Mouse (Mus musculus) megakaryocyte-erythroid progenitor cell, adult 5 weeks (primary cell): ENCODE data around the gene Tcea3. TPM values are rescaled to one million over a fixed set of nuclear protein-coding genes. Genes with fewer than 3 reads are reported as not detected.

Experiments used
- polyA plus RNA-seq: library from polyadenylated mRNA; stranded (reverse); fragments of >175 nt; gene quantifications from 2 replicates; pipeline ENCODE4 v1.2.3, GENCODE M21; 2012

The Tcea3 gene
- 0.28 TPM in 1 of 2 replicates, not detected in the other for polyA plus RNA-seq

DNA sequence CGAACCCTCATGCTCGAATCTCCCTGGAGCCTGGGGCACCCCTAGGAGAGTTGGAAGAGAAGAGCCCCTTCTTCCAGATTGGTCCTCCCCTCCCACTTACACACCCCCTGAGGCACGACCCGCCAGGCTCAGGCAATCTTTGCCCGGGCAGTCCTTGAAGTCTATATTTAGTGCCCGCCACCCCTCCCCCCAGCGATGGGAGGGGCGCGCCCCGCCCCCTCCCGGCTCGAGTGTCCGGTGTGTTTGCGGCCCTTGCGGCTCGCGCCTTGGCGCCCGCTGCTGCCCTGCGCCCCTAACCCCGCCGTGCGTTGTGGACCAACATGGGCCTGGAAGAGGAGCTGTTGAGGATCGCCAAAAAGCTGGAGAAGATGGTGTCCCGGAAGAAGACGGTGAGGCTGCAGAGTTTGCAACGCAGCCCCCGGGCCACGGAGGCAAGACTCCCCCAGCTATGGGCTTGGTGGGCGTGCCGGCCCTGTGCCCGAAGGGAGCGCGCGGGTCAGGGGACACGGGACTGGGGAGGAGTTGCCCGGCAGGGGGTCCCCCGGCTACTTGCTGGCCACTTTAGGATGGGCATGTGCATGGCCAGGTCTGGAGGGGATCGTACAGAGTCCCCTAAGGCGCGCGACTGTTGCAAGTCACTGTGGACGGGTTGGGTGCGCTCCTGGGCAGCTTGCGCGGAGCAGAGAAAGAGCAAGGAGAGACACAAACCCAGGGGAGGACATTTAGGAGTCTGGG is at the start of gene Tcea3:
TSS of gene Tcea3 (plus strand) at position 1 of the 735 bp plus-strand sequence.

DNA sequence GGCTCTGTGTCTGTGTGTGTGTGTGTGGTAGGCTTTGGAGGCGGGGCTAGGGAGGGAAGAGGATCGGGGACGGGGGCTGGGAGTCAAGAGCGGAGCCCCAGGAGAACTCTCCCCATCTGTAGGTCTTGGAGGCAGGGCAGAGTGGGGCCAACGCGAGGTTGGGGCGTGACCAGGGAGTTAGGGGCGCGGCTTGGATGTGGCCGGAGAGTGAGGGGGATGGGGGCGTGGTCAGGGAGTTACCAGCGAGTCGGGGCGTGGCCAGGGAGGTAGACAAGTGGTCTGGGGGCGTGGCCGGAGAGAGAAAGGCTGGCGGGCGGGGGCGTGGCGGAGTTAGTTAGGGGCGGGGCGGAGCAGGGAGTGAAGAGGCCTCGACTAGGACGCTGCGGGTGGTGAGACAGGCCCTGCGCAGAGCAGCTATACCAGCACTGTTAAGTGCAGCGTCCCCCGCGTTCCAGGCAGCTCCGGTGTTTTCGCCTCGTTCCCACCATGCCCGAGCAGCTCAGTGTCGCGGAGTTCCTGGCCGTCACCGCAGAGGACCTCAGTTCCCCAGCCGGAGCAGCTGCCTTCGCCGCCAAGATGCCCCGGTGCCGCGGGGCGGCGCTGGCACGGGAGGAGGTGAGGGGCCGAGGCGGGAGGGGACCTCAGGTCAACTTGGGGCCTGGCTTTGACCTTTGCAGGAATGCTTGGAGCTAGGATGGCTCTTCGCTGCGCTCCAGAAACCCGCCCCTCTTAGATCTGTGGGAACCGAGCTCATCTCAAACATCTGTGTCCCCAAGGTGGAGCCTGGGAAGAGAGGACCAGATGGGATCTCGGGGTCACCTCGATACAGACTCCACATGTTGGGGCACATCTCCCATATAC is 41.3 kb upstream of the Tcea3 start, which contains the start of gene Asap3:
TSS of gene Asap3 (plus strand) at position 333 of the 861 bp plus-strand sequence.

DNA sequence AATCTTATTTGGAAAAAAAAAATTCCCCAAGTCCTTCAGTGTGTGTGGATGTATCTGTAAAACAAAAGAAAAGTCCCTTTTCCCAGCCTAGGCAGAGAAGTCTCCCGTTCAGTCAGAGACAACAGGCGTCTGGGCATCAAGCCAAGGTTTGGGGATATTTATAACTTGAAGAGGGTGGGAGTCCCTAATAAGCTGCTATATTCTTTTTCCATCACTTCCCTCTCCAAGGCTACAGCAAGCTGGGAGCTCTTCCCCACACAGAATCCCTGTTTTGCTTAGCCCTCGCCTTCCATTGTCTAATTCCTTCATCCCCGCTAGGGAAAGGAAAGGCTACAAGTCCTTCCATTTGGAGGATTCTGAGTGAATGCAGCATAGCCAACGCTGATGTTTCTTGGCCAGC is 36.9 kb downstream of the Tcea3 start, which contains the start of gene Zfp46:
TSS of gene Zfp46 (plus strand) at position 229 of the 400 bp plus-strand sequence.

DNA sequence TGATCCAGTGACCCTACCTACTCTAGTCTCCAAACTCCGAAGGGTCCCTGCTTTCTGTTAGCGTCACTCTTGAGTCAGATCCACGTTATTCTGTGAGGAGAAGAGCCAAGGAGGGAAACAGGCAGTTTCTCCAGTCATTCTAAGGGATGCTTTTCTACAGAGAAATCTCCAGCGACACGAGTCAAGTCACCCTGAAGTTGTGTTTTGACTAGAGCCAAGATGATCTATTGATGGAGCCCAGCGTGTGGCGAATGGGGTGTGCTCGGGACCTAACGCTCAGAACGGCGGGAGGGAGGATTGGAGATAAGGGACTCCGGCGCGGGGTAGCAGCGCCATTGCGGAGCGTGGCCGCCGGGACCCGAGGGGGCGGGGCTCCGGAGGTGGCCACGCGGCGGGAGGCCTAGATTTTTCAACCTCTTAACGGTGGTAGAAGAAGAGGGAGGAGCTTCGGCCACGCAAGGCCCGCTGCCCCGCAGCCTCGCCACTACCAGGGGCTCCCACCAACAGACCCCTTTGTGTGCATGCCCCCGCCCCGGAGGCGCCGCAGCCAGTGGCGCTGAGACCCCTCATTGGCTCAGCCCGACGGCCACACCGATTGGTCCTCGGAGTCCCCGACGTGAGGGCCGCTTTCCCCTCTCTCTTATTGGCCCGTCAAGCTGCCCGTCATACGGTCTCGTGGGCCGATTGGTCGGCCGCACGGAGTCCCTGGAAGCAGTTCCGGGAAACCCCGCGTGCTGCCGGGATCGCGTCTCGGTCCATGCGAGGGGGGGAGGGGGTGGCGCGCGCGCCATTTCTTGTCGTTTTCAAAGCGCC is 62.9 kb downstream of the Tcea3 start, which contains the start of gene Hnrnpr:
TSS of gene Hnrnpr (plus strand) at position 714 of the 813 bp plus-strand sequence.

Other genes starting within 250 kb of the Tcea3 start
- gene Eloa, start 226.0 kb upstream of the Tcea3 start, polyA plus RNA-seq, result 15.5 and 16.6 TPM in 2 replicates
- 1,355 and 1,569 TPM in 2 replicates for gene Rpl11, start 194.3 kb upstream of the Tcea3 start, polyA plus RNA-seq
- 29.1 and 40.4 TPM in 2 replicates for gene Id3, start 104.2 kb upstream of the Tcea3 start, polyA plus RNA-seq
- gene E2f2, start 75.3 kb upstream of the Tcea3 start, polyA plus RNA-seq, result 19.2 and 23.7 TPM in 2 replicates
- 0.01 and 0.05 TPM in 2 replicates for gene Asap3, start 41.4 kb upstream of the Tcea3 start, polyA plus RNA-seq
- 5.6 and 6.3 TPM in 2 replicates for gene Zfp46, start 37.0 kb downstream of the Tcea3 start, polyA plus RNA-seq
- gene Hnrnpr, start 63.2 kb downstream of the Tcea3 start, polyA plus RNA-seq, result 63.6 and 98.5 TPM in 2 replicates
- not detected in 2 replicates for gene Htr1d, start 175.8 kb downstream of the Tcea3 start, polyA plus RNA-seq
- 0.08 TPM in 1 of 2 replicates, not detected in the other for gene 6030445D17Rik, start 214.5 kb downstream of the Tcea3 start, polyA plus RNA-seq
- gene Luzp1, start 222.0 kb downstream of the Tcea3 start, polyA plus RNA-seq, result 1.6 and 2.2 TPM in 2 replicates